Comparison of ENCODE assay signal across 22 mouse cellular contexts in the genomic region with DNA sequence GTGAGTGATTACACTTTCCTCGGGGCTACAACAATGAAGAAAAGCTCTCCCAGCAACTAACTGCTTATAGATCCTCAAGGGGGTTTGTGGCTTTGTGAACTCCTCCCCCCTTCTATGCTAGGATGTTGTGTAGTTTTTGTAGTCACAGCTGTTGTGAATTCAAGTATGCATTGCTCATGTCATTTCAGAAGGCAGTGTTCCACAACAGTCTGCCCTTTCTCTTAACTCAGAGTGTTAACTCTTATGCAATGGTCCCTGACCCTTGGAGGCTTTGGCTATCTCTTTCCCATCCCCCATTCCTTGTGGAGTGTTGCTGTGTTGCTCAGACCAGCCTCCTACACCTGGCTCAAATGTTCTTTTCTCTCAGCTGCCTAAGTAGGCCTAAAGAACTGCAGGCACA. TPM values are rescaled to one million over a fixed set of nuclear protein-coding genes. Genes with fewer than 3 reads are reported as not detected.
"Had no signal": no experiment of that assay in that cellular context is flagged by ENCODE, and none has a peak within 500 bp of the region (broad histone marks: within the 10 kb centered on the region; RNA-seq: fewer than 3 reads in every experiment).

No protein-coding gene starts in this region.

- H3K4me1 ChIP-seq: limb, embryonic 13.5 days; midbrain, embryonic 13.5 days; stomach, embryonic 15.5 days had no signal

- H3K4me2 ChIP-seq: limb, embryonic 13.5 days; liver, embryonic 13.5 days; midbrain, embryonic 13.5 days; stomach, embryonic 15.5 days had no signal

- ATAC-seq: intestine, postnatal 0 days; midbrain, embryonic 13.5 days had no signal

- DNase-seq: kidney, adult 9 months; kidney, postnatal 36 days; layer of hippocampus, adult 9-11 months; left cerebral cortex, postnatal 4 days; liver, embryonic 13.5 days; lung, adult 2 months; lung, postnatal 14 days; right cerebral cortex, postnatal 4 days; spleen, adult 18-20 months; thymus, adult 2 months; thymus, postnatal 25 days had no signal

- H3K4me3 ChIP-seq: limb, embryonic 13.5 days; liver, embryonic 13.5 days; midbrain, embryonic 13.5 days; stomach, embryonic 15.5 days had no signal

- H3K9ac ChIP-seq: limb, embryonic 13.5 days; liver, embryonic 13.5 days; midbrain, embryonic 13.5 days; stomach, embryonic 15.5 days had no signal

- H3K27ac ChIP-seq: kidney, postnatal 0 days; limb, embryonic 13.5 days; liver, embryonic 13.5 days; midbrain, embryonic 13.5 days; stomach, embryonic 15.5 days had no signal

- H3K27me3 ChIP-seq: limb, embryonic 13.5 days; liver, embryonic 13.5 days; midbrain, embryonic 13.5 days; stomach, embryonic 15.5 days had no signal

- H3K9me3 ChIP-seq: limb, embryonic 13.5 days; liver, embryonic 13.5 days; midbrain, embryonic 13.5 days; stomach, embryonic 15.5 days had no signal

RNA-seq across cellular contexts. Expression of gene 4930558C23Rik, which starts 56.7 kb away (rescaled TPM):
- total RNA-seq: layer of hippocampus, adult 18-20 months; left cerebral cortex, postnatal 4 days; megakaryocyte progenitor cell, adult 5-6 weeks; midbrain, postnatal 0 days; neutrophil, adult 5-6 weeks had no signal
- polyA plus RNA-seq: intestine, postnatal 0 days; liver, embryonic 13.5 days; midbrain, embryonic 13.5 days; midbrain, postnatal 0 days; neural tube, embryonic 11.5 days; stomach, embryonic 15.5 days; thymus, adult 2 months; urinary bladder, adult 2 months had no signal
